Comparison of ENCODE assay signal across 16 mouse cellular contexts in genomic region chr9:55137112-55137511, GRCm38 (mm10). TPM values are rescaled to one million over a fixed set of nuclear protein-coding genes. Genes with fewer than 3 reads are reported as not detected.
A peak's percentile ranks its signal among the peaks of the same experiment; 100 is the strongest.
DNase-seq lines count a peak whose midpoint lies in the region; ATAC-seq and TF ChIP-seq lines count a peak whose summit lies in the region.
"Had no signal": no experiment of that assay in that cellular context is flagged by ENCODE, and none has a peak within 500 bp of the region (broad histone marks: within the 10 kb centered on the region; RNA-seq: fewer than 3 reads in every experiment).

No protein-coding gene starts in this region.

- no peak for DNase-seq in heart, adult 11 months
- DNase-seq in midbrain, embryonic 11.5 days (ENCODE audit: low spot score, missing footprints): peak; percentile 31
- no peak for DNase-seq in lung, postnatal 10 days
- no peak for DNase-seq in right cerebral cortex, postnatal 10 days (ENCODE audit: low spot score in 2 of 2)
- DNase-seq: cerebellum, adult 11-12 months; cerebellum, adult 9-10 months; cerebellum, postnatal 25 days; gastrocnemius, postnatal 10 days had no signal

- no peak overlapping the region; the same call in 1 of the 2 replicates for H3K27ac ChIP-seq in heart, embryonic 12.5 days (ENCODE audit: poor library complexity, severe bottlenecking)
- H3K27ac ChIP-seq in midbrain, embryonic 11.5 days (ENCODE audit: low read depth, low read length): no peak overlapping the region
- no peak overlapping the region for H3K27ac ChIP-seq in midbrain, embryonic 16.5 days (ENCODE audit: low read length)
- H3K27ac ChIP-seq: embryonic facial prominence, embryonic 12.5 days; forebrain, embryonic 12.5 days; hindbrain, embryonic 13.5 days; hindbrain, postnatal 0 days had no signal

- H3K4me1 ChIP-seq in heart, embryonic 12.5 days (replicated peaks): peaks cover 18% of the 10 kb centered on the region
- no peaks in the 10 kb centered on the region for H3K4me1 ChIP-seq in midbrain, embryonic 11.5 days (ENCODE audit: control insufficient read depth, insufficient read depth, low read length)
- no peaks in the 10 kb centered on the region for H3K4me1 ChIP-seq in midbrain, embryonic 16.5 days (ENCODE audit: control insufficient read depth, insufficient read depth, low read length)
- H3K4me1 ChIP-seq: embryonic facial prominence, embryonic 12.5 days; forebrain, embryonic 12.5 days; hindbrain, embryonic 13.5 days had no signal

- H3K9me3 ChIP-seq in heart, embryonic 12.5 days (replicated peaks): no peaks in the 10 kb centered on the region
- H3K9me3 ChIP-seq in midbrain, embryonic 11.5 days (ENCODE audit: control insufficient read depth, low read length): no peaks in the 10 kb centered on the region
- H3K9me3 ChIP-seq in midbrain, embryonic 16.5 days (replicated peaks; ENCODE audit: control insufficient read depth, low read length, poor library complexity, severe bottlenecking): no peaks in the 10 kb centered on the region
- H3K9me3 ChIP-seq: embryonic facial prominence, embryonic 12.5 days; forebrain, embryonic 12.5 days; hindbrain, embryonic 13.5 days had no signal

- H3ac ChIP-seq in myocyte (ENCODE audit: control insufficient read depth, insufficient read length): no peak overlapping the region

- H3K4me3 ChIP-seq in heart, embryonic 12.5 days: no peak overlapping the region
- H3K4me3 ChIP-seq in midbrain, embryonic 11.5 days (ENCODE audit: low read depth, low read length): no peak overlapping the region
- no peak overlapping the region for H3K4me3 ChIP-seq in midbrain, embryonic 16.5 days (ENCODE audit: low read depth, low read length)
- H3K4me3 ChIP-seq in myocyte: no peak overlapping the region
- H3K4me3 ChIP-seq: embryonic facial prominence, embryonic 12.5 days; forebrain, embryonic 12.5 days; hindbrain, embryonic 13.5 days had no signal

- 34% methylated on average over 4 of the region's 4 CpGs for WGBS in heart, embryonic 12.5 days
- 86% methylated on average over 4 of the region's 4 CpGs for WGBS in midbrain, embryonic 11.5 days
- 89% methylated on average over 4 of the region's 4 CpGs for WGBS in midbrain, embryonic 16.5 days

- H3K27me3 ChIP-seq in heart, embryonic 12.5 days (replicated peaks): no peaks in the 10 kb centered on the region
- no peaks in the 10 kb centered on the region for H3K27me3 ChIP-seq in midbrain, embryonic 11.5 days (ENCODE audit: control insufficient read depth, insufficient read depth, low read length)
- H3K27me3 ChIP-seq in midbrain, embryonic 16.5 days (ENCODE audit: control insufficient read depth, insufficient read depth, low read depth, low read length): no peaks in the 10 kb centered on the region
- H3K27me3 ChIP-seq in myocyte (ENCODE audit: control insufficient read depth, insufficient read depth, insufficient read length): no peaks in the 10 kb centered on the region
- H3K27me3 ChIP-seq: embryonic facial prominence, embryonic 12.5 days; forebrain, embryonic 12.5 days had no signal

- no peak overlapping the region for H3K9ac ChIP-seq in heart, embryonic 12.5 days
- H3K9ac ChIP-seq in midbrain, embryonic 11.5 days (ENCODE audit: low read length): no peak overlapping the region
- H3K9ac ChIP-seq in midbrain, embryonic 16.5 days (ENCODE audit: low read depth, low read length): no peak overlapping the region
- H3K9ac ChIP-seq: embryonic facial prominence, embryonic 12.5 days; forebrain, embryonic 12.5 days; hindbrain, embryonic 13.5 days had no signal

- no peaks in the 10 kb centered on the region for H3K79me2 ChIP-seq in myocyte (ENCODE audit: control insufficient read depth, insufficient read depth)

- no peak for TF ChIP-seq POLR2A in myocyte (IDR thresholded peaks at IDR 0.05; ENCODE audit: insufficient read length, low read depth)

- no peak for ATAC-seq in heart, embryonic 12.5 days (ENCODE audit: insufficient number of reproducible peaks, low FRiP score)
- ATAC-seq in midbrain, embryonic 11.5 days (ENCODE audit: low FRiP score): no peak
- ATAC-seq in midbrain, embryonic 16.5 days: no peak
- ATAC-seq: forebrain, embryonic 16.5 days; hindbrain, postnatal 0 days had no signal

- H3K36me3 ChIP-seq in heart, embryonic 12.5 days: no peaks in the 10 kb centered on the region
- no peaks in the 10 kb centered on the region for H3K36me3 ChIP-seq in midbrain, embryonic 11.5 days (ENCODE audit: control insufficient read depth, insufficient read depth, low read length)
- H3K36me3 ChIP-seq in midbrain, embryonic 16.5 days (ENCODE audit: control insufficient read depth, insufficient read depth, low read length): no peaks in the 10 kb centered on the region
- no peaks in the 10 kb centered on the region for H3K36me3 ChIP-seq in myocyte (ENCODE audit: control insufficient read depth, insufficient read depth)
- H3K36me3 ChIP-seq: embryonic facial prominence, embryonic 12.5 days; forebrain, embryonic 12.5 days; hindbrain, embryonic 13.5 days had no signal

- 0 out of 2 replicates have a peak overlapping the region, but pooled peaks have one; percentile 1 for H3K4me2 ChIP-seq in heart, embryonic 12.5 days
- no peak overlapping the region for H3K4me2 ChIP-seq in midbrain, embryonic 11.5 days
- H3K4me2 ChIP-seq in midbrain, embryonic 16.5 days (ENCODE audit: low read length): no peak overlapping the region
- peak overlapping the region; percentile 28 for H3K4me2 ChIP-seq in myocyte (ENCODE audit: low read depth)
- H3K4me2 ChIP-seq: embryonic facial prominence, embryonic 12.5 days; forebrain, embryonic 12.5 days; hindbrain, embryonic 13.5 days had no signal

TF ChIP-seq in myocyte, 11 proteins besides CTCF, POLR2A, EP300 and RAD21:
- TF ChIP-seq POLR2AphosphoS2 (IDR thresholded peaks at IDR 0.05; ENCODE audit: insufficient read length, low read depth) (no peak), SRF (IDR thresholded peaks at IDR 0.05; ENCODE audit: control insufficient read depth, insufficient read length, low read depth) (no peak), CEBPB (IDR thresholded peaks at IDR 0.05; ENCODE audit: insufficient read depth, poor library complexity, severe bottlenecking) (no peak), USF1 (IDR thresholded peaks at IDR 0.05; ENCODE audit: low read depth) (no peak), TCF3 (IDR thresholded peaks at IDR 0.05; ENCODE audit: insufficient read length, low read depth) (no peak), E2F4 (IDR thresholded peaks at IDR 0.05; ENCODE audit: insufficient read depth) (no peak), MYOD1 (IDR thresholded peaks at IDR 0.05; ENCODE audit: control insufficient read depth in 1 of 3, insufficient read length in 2 of 3, low read depth in 2 of 3) (no peak), MYOG (IDR thresholded peaks at IDR 0.05; ENCODE audit: control insufficient read depth in 1 of 3, insufficient read depth in 1 of 3, insufficient read length in 2 of 3, low read depth in 2 of 3) (no peak), TCF12 (IDR thresholded peaks at IDR 0.05; ENCODE audit: insufficient read depth, poor library complexity, severe bottlenecking) (no peak), REST (IDR thresholded peaks at IDR 0.05; ENCODE audit: insufficient read depth, insufficient read length) (no peak), MAX (IDR thresholded peaks at IDR 0.05; ENCODE audit: low read depth) (no peak)

RNA-seq across cellular contexts. Expression of gene Ube2q2, which starts 11.5 kb away (rescaled TPM):
- polyA plus RNA-seq in heart, embryonic 12.5 days (2016; fragmentation: Nextera tagmentation; extraction: Ambion mirVana): 37.3 and 37.8 TPM in 2 replicates
- polyA plus RNA-seq in midbrain, embryonic 11.5 days (2014; fragmentation: Nextera tagmentation; extraction: Ambion mirVana): 50.1 and 55.0 TPM in 2 replicates
- polyA plus RNA-seq in midbrain, embryonic 16.5 days (2015; fragmentation: Nextera tagmentation; extraction: Ambion mirVana): 38.1 and 38.7 TPM in 2 replicates
- polyA plus RNA-seq in myocyte (2012; fragmentation: generic; extraction: Trizol): 8.9 TPM

Comparison
In these comparisons a context has a peak if more than half of its experiments do, and no peak if none do; other contexts are left out.
1. H3K4me2 ChIP-seq: peak in heart, embryonic 12.5 days (single experiment) and myocyte (single experiment); none in midbrain, embryonic 11.5 days (single experiment) and midbrain, embryonic 16.5 days (single experiment).